Mouse (Mus musculus) testis, adult 2 months (tissue): ENCODE measurements at regions not wholly inside any gene's neighbourhood (a gene's known extent, or its start where the extent isn't known, plus 50 kb on each side); places are given as distances from the start of the nearest gene placed in this dataset.
"Not testable (repeated sequence)": the region's sequence is repeated elsewhere in the genome, so short reads cannot be mapped to it uniquely, and the experiment has no call there.

ENCODE experiments used
- H3K27ac ChIP-seq: fragments of 200-500 bp; 2 replicates; pipeline ENCODE4 v1.5.1; 2012; ENCODE audit warnings: low read depth, low read length; ENCODE audit not compliant: control insufficient read depth, insufficient read depth
- H3K27me3 ChIP-seq: fragments of 200-500 bp; 2 replicates; pipeline ENCODE4 v1.6.1; 2012; ENCODE audit warnings: mild to moderate bottlenecking, low read length, moderate library complexity; ENCODE audit not compliant: control insufficient read depth, insufficient read depth
- H3K36me3 ChIP-seq: fragments of 200-500 bp; 2 replicates; pipeline ENCODE4 v1.6.1; 2012; ENCODE audit warnings: mild to moderate bottlenecking, low read length; ENCODE audit not compliant: control insufficient read depth, insufficient read depth
- H3K4me1 ChIP-seq: fragments of 200-500 bp; 2 replicates; pipeline ENCODE4 v1.6.1; 2012; ENCODE audit warnings: low read length; ENCODE audit not compliant: control insufficient read depth, insufficient read depth
- H3K4me3 ChIP-seq: fragments of 200-500 bp; 2 replicates; pipeline ENCODE4 v1.5.1; 2012; ENCODE audit warnings: low read depth, mild to moderate bottlenecking, low read length, moderate library complexity, mixed read lengths; ENCODE audit not compliant: control insufficient read depth
- CTCF ChIP-seq: fragments of 200-500 bp; IDR thresholded peaks from 2 replicates; pipeline ENCODE4 v1.5.1; 2012; ENCODE audit warnings: low read depth, mild to moderate bottlenecking, inconsistent platforms, low read length, moderate library complexity; ENCODE audit not compliant: control insufficient read depth, insufficient read depth, insufficient replicate concordance
- POLR2A ChIP-seq: fragments of 200-500 bp; IDR thresholded peaks from 2 replicates; pipeline ENCODE4 v1.6.1; 2012; ENCODE audit warnings: low read depth, mild to moderate bottlenecking, inconsistent platforms, low read length, moderate library complexity; ENCODE audit not compliant: control insufficient read depth

DNA sequence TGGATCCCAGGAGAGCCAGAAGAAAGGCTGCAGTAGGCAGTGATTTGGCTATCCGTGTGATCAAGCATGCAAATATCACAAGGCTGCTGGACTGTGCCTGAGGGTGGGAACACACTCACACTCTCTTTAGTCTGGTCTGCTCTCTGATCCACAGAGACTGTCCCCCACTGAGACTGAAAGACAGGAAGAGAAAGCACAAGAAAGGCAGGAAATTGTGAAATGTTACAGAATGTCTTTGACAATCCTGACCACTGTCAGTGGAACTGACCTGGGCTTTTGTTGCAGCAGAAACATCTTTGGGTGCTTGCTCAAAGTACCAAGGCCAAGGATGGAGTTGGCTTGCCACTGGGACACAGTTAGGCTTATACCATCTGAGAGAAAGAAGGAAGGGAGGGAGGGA lies 52.3 kb upstream of the Gpd2 start:
- no peak overlapping the region for H3K4me3 ChIP-seq
- H3K27me3 ChIP-seq, result no peaks in the 10 kb centered on the region
- H3K4me1 ChIP-seq, result no peaks in the 10 kb centered on the region
- no peaks in the 10 kb centered on the region for H3K36me3 ChIP-seq
- TF ChIP-seq POLR2A (no peak), CTCF (no peak)
- H3K27ac ChIP-seq, result no peak overlapping the region

DNA sequence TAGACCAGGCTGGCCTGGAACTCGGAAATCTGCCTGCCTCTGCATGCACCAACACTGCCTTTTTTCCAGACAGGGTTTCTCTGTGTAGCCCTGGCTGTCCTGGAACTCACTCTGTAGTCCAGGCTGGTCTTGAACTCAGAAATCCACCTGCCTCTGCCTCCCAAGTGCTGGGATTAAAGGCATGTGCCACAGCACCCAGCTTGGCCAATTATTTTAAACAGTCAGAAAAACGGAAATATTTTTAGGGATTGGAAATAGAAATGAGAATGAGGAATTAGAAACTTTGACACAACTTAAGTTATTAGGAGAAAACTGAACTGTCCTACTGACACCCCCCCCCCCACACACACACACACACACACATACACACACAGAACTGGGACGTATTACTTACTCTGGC lies 54.3 kb upstream of the Gpd2 start:
- H3K36me3 ChIP-seq, H3K4me3 ChIP-seq, H3K27ac ChIP-seq, H3K27me3 ChIP-seq, H3K4me1 ChIP-seq: not testable (repeated sequence)

DNA sequence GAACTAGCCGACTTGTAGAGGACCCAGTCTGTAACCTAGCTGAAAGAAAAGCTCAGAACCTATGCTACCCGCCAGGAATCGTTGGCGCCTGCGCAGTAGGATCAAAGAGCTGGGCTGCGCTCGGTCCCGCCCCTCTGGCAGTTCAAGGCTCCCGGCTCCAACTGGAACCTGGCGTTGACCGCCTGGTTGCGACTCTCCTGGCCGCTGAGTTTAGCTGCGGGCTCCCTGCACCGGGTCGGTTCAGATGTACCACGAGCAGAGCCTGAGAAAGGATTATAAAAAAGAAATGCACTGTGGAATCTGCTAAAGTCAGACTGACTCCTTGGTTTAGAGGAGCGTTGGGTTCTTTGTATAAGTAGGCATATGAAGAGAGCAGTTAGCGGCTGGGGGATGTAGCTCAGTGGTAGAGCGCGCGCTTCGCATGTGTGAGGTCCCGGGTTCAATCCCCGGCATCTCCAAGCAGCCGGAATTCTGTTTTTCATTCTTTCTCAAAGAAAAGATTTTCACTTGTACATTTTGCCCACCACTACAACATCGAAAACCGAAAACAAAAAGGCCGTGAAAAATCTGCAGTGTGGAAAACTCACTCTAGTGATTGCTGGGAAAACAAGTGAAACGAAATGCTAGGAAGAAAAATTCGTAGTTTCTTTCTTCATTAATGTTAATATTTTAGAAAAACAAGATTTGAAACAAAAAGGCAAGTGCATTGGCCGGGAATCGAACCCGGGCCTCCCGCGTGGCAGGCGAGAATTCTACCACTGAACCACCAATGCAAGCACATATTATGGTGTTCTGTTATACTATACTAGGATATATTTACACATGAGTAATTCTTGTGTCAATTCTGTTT lies 55.5 kb upstream of the Gpd2 start:
- H3K4me3 ChIP-seq, result peak overlapping the region; percentile 89
- H3K4me1 ChIP-seq, result no peaks in the 10 kb centered on the region
- H3K27ac ChIP-seq, result peak overlapping the region; percentile 70
- H3K36me3 ChIP-seq, result no peaks in the 10 kb centered on the region
- TF ChIP-seq POLR2A (peak; percentile 36; the same call in 1 of the 2 replicates), CTCF (no peak; the same call in 1 of the 2 replicates)
- H3K27me3 ChIP-seq, result no peaks in the 10 kb centered on the region

DNA sequence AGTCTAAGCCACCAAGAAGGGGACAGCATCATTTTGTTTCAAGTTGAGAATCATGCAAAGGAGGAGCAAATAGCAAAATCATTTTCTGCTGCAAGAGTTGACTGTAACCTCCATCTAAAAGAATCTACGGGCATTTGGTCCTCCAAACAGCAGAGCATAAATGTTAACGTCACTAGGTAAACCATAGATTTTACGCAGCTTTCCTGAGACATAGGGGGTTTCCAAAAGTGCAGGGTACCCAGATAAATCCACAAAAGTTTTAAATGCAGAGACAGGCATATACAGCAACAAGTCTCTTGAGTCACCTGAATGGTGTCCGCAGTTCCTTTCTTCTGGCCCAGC lies 56.1 kb upstream of the Gpd2 start:
- Histone ChIP-seq H3K4me3 (peak overlapping the region; percentile 89), H3K36me3 (no peaks in the 10 kb centered on the region), H3K27me3 (no peaks in the 10 kb centered on the region), H3K4me1 (no peaks in the 10 kb centered on the region), H3K27ac (no peak overlapping the region)
- TF ChIP-seq POLR2A (no peak), CTCF (no peak)

DNA sequence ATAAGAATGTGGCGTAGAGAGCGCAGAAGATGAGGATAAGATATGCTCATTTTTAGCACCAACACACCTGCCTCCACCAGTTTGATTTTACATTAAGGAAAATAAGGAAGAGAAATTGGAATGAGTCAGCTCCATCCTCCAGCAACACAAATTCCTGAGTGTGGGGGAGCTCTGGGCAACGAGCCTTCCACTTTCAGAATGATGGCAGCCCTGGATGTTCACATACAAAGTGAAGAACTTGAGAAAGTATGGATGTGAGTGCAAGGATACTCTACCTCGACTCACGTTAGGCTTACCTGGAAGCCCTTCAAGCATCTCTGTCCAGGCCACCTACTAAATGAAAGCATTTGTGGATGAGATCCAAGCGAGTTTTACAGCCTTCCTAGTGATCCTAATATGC lies 54.3 kb upstream of the Nr4a2 start:
- no peak for TF ChIP-seq CTCF
- no peak for TF ChIP-seq POLR2A

DNA sequence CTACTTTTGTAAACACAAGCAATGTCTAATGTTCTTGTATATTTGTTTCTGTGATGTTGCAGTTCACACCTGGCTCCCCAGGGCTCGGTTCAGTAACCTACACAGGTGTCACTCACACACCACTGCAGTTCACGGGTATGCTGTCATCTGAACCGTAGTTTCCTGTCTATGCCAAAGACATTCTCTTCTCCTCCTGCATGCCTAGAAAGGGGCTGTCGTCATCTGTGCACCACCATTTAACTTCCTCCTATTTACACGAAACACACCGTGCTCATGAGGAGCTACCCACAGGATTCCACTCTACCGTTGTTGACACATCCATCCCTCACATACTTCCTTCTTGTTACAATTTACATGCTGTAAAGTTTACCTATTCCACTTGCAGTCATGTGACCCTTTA lies 52.7 kb upstream of the Nr4a2 start:
- TF ChIP-seq POLR2A (no peak), CTCF (no peak)
- Histone ChIP-seq H3K4me1 (no peaks in the 10 kb centered on the region), H3K4me3 (no peak overlapping the region), H3K27me3 (no peaks in the 10 kb centered on the region), H3K27ac (no peak overlapping the region), H3K36me3 (no peaks in the 10 kb centered on the region)

More for the DNA sequence above, 54.3 kb upstream of the Nr4a2 start:
- Histone ChIP-seq H3K27ac (no peak overlapping the region), H3K36me3 (no peaks in the 10 kb centered on the region), H3K4me3 (no peak overlapping the region), H3K4me1 (no peaks in the 10 kb centered on the region), H3K27me3 (no peaks in the 10 kb centered on the region)

DNA sequence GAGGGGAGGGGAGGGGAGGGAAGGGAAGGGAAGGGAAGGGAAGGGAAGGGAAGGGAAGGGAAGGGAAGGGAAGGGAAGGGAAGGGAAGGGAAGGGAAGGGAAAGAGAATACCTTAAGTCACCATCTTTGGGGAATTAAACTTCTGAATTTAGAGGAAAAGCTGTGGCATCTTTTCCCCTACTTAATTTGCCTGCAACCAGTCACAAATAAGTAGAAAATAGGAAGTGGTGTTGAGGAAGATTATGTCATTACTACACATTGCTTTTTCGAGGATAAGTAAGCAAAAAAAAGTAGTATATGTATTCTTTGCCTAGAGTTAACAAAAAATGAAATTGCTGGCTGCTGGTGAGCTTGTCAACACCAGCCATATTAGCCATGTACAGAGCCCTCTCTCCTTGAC lies 51.4 kb upstream of the Nr4a2 start:
- TF ChIP-seq POLR2A (no peak), CTCF (no peak)
- H3K4me3 ChIP-seq, result no peak overlapping the region
- no peaks in the 10 kb centered on the region for H3K36me3 ChIP-seq
- H3K27ac ChIP-seq, result no peak overlapping the region
- H3K27me3 ChIP-seq, result no peaks in the 10 kb centered on the region
- no peaks in the 10 kb centered on the region for H3K4me1 ChIP-seq
